ENCODE assay signal across 22 mouse cellular contexts in the genomic region with DNA sequence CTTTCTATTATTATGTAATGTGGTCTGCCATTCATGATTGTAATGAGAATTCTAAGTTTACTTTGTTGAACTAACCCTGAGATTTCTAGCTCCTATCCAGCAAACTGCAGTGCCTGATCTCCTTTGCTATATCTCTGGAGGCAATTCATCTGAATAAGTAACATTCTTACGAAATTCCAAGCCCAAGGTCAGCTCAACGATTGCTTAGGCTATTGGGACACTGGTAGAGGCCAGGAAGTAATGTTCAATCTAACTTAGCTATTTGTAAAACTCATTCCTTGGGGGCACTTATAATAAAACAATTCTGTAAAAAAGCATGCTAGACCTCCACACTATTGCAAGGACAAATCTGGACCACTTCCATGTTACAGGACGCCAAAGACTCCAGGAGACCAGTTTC. TPM values are rescaled to one million over a fixed set of nuclear protein-coding genes. Genes with fewer than 3 reads are reported as not detected.
A peak's percentile ranks its signal among the peaks of the same experiment; 100 is the strongest.
DNase-seq lines count a peak whose midpoint lies in the region; ATAC-seq and TF ChIP-seq lines count a peak whose summit lies in the region.
"Had no signal": no experiment of that assay in that cellular context is flagged by ENCODE, and none has a peak within 500 bp of the region (broad histone marks: within the 10 kb centered on the region; RNA-seq: fewer than 3 reads in every experiment).

No protein-coding gene starts in this region.

- no peak for ATAC-seq in liver, embryonic 11.5 days (replicated peaks; ENCODE audit: low FRiP score)
- no peak for ATAC-seq in frontal cortex, adult (ENCODE audit: low TSS enrichment)
- ATAC-seq: activated CD4-positive, CD25-positive, alpha-beta regulatory T cell, adult 4 months; CD4-positive, CD25-positive, alpha-beta regulatory T cell, adult 4 months; Patski had no signal

- no peak for TF ChIP-seq POLR2A in liver, adult 2 months (IDR thresholded peaks at IDR 0.05; ENCODE audit: extremely low read depth, insufficient read depth, low read length)

- H3K4me1 ChIP-seq in liver, adult 2 months (ENCODE audit: control insufficient read depth, insufficient read depth, low read length), result no peaks in the 10 kb centered on the region
- no peaks in the 10 kb centered on the region for H3K4me1 ChIP-seq in liver, embryonic 11.5 days (replicated peaks; ENCODE audit: control insufficient read depth, insufficient read depth, low read length)

- no peaks in the 10 kb centered on the region for H3K79me2 ChIP-seq in liver, adult 2 months (ENCODE audit: control insufficient read depth, insufficient read depth, low read length)

- peaks cover 2% of the 10 kb centered on the region; the same call in 1 of the 2 replicates for H3K9me3 ChIP-seq in liver, embryonic 11.5 days (ENCODE audit: control insufficient read depth, low read length)
- H3K9me3 ChIP-seq: G1E had no signal

- no peak for TF ChIP-seq CTCF in liver, adult 2 months (IDR thresholded peaks at IDR 0.05; ENCODE audit: low read depth, low read length)

- H3K4me2 ChIP-seq in liver, embryonic 11.5 days, result no peak overlapping the region

- H3K36me3 ChIP-seq in liver, adult 2 months (ENCODE audit: control insufficient read depth, insufficient read depth, low read length), result no peaks in the 10 kb centered on the region
- no peaks in the 10 kb centered on the region for H3K36me3 ChIP-seq in liver, embryonic 11.5 days (ENCODE audit: control insufficient read depth, insufficient read depth, low read length)
- H3K36me3 ChIP-seq: G1E had no signal

- no peak overlapping the region for H3K9ac ChIP-seq in liver, adult 2 months (ENCODE audit: low read depth, low read length)
- H3K9ac ChIP-seq in liver, embryonic 11.5 days (ENCODE audit: low read depth, low read length), result no peak overlapping the region

- DNase-seq in adrenal gland, adult 2 months, result peak; percentile 58
- no peak for DNase-seq in adrenal gland, postnatal 10 days
- peak; percentile 23 for DNase-seq in adrenal gland, postnatal 14 days
- no peak for DNase-seq in adrenal gland, postnatal 25 days
- peak; percentile 45 for DNase-seq in liver, adult 2 months (ENCODE audit: extremely low read depth, low read depth, low spot score)
- DNase-seq in liver, embryonic 11.5 days (ENCODE audit: low spot score), result no peak
- peak; percentile 43 for DNase-seq in R1 (ENCODE audit: low read depth, low spot score)
- DNase-seq: adrenal gland, adult 8-10 months; B cell, adult 2 months; cerebellum, adult 11 months; cerebellum, adult 11-12 months; cerebellum, adult 18-20 months; cerebellum, adult 2 months; cerebellum, adult 8-10 months; cerebellum, adult 9-10 months; cerebellum, adult 9-11 months had no signal

- no peaks in the 10 kb centered on the region for H3K27me3 ChIP-seq in liver, adult 2 months (ENCODE audit: control insufficient read depth, insufficient read depth, low read length)
- H3K27me3 ChIP-seq in liver, embryonic 11.5 days (replicated peaks; ENCODE audit: control insufficient read depth, insufficient read depth, low read length), result no peaks in the 10 kb centered on the region
- H3K27me3 ChIP-seq: CH12.LX, Patski had no signal

- WGBS in liver, adult 2 months, result 45% methylated on average over 3 of the region's 3 CpGs
- 67% methylated on average over 3 of the region's 3 CpGs for WGBS in liver, embryonic 11.5 days

- no peak overlapping the region for H3K27ac ChIP-seq in liver, adult 2 months (replicated peaks; ENCODE audit: insufficient read depth, low read depth, low read length)
- no peak overlapping the region for H3K27ac ChIP-seq in liver, embryonic 11.5 days (ENCODE audit: low read depth, low read length)

- no peak overlapping the region for H3K4me3 ChIP-seq in liver, adult 2 months (ENCODE audit: insufficient read depth, low read depth, low read length)
- H3K4me3 ChIP-seq in liver, embryonic 11.5 days (ENCODE audit: low read depth, low read length), result no peak overlapping the region

RNA-seq across cellular contexts. Expression of gene Ercc4, which starts 58.2 kb away (rescaled TPM):
- 10 to 100 TPM; 12.0 to 19.1 TPM for total RNA-seq in adrenal gland, adult 2 months (2021)
- 16.5 and 17.2 TPM in 2 replicates for polyA plus RNA-seq in adrenal gland, adult 2 months (2012; rRNA removed)
- total RNA-seq in adrenal gland, postnatal 10 days (2021), result 10 to 100 TPM; 12.0 to 17.0 TPM
- total RNA-seq in adrenal gland, postnatal 14 days (2021), result 14.1 and 17.9 TPM in 2 replicates
- 18.9 and 23.0 TPM in 2 replicates for total RNA-seq in adrenal gland, postnatal 25 days (2021)
- total RNA-seq in liver, adult 2 months (2014; rRNA removed), result 5.4 and 6.8 TPM in 2 replicates
- 4.0 and 5.6 TPM in 2 replicates for polyA plus RNA-seq in liver, adult 2 months (2012; rRNA removed)
- 11.9 and 12.9 TPM in 2 replicates for polyA plus RNA-seq in liver, embryonic 11.5 days (2014; fragmentation: Nextera tagmentation; extraction: Ambion mirVana)

Comparison
In these comparisons a context has a peak if more than half of its experiments do, and no peak if none do; other contexts are left out.
1. DNase-seq: peak in adrenal gland, adult 2 months (single experiment), adrenal gland, postnatal 14 days (single experiment), liver, adult 2 months (single experiment) and R1 (single experiment); none in adrenal gland, postnatal 10 days (single experiment), adrenal gland, postnatal 25 days (single experiment) and liver, embryonic 11.5 days (single experiment).